Mouse (Mus musculus) spleen, postnatal 14 days (tissue): ENCODE data around the gene Rad52.

Source experiments
- DNase-seq, 2 experiments: peaks; one replicate each; pipeline ENCODE4 v3.0.0; 2021 to 2022; ENCODE audit warnings: low spot score in 2 of 2

The Rad52 gene

DNA sequence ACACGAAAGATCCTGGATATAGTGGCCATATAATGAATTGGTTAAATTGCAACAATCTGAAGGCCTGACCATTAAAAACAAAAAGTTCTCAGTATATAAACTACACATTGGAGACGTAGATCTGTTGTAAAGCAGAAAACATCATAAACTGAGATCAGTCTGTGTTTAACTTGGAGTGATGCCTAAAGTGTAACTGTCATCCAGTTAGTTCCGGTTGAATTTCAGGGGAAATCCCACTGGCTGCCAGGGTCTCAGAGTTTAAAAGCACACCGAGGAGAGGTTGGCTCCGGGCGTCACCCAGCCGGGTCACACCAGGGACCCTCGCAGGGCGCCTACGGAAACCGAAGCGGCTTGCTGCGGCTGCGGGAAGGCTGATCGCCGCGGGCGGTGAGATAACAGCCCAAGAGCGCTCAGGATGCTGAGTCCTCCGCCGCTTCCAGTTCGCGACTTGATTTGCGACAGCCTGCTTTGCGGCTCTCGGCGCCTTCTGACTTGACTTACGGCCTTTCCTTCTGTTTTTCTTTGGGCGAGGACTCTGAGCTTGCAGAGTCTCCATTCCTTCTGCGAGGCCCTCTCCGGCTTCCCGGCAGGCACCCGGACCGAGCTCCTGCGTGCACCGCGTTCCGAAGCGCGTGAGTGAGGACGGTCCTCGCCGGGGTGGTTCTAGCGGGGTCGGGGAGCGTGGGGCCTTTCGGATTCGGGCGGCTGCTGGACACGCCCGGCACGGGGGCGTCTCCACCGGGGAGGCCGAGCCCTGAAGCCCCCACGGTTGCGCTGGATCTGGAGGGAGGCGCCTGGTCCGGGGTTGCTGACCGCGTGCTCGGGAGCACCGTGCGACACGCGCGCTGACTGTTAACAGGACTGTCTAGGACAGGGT is at the start of gene Rad52:
Rad52 (plus strand) TSS at position 495 of the 877 bp plus-strand sequence.
- DNase-seq, result peak; percentile 69 to 74

DNA sequence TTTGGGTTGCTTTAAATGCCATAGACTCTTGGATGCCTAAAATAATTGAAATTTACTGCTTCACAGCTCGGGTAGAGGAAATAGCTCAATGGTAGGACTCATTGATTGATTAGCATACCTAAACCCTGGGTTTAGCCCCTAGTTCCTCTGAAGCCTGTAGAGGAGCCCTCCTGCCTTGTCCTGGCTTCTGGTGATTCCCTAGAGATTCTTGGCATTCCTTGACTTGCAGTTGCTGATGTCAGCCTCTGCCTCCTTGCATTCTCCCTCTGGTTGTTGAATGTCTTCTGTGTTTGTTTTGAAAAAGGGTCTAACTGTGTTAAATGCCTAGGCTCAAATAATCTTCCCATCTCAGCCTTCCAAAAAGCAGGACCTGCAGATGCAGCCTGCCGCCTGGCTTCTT is 48.3 kb upstream of the Rad52 start:
- no peak for DNase-seq

DNA sequence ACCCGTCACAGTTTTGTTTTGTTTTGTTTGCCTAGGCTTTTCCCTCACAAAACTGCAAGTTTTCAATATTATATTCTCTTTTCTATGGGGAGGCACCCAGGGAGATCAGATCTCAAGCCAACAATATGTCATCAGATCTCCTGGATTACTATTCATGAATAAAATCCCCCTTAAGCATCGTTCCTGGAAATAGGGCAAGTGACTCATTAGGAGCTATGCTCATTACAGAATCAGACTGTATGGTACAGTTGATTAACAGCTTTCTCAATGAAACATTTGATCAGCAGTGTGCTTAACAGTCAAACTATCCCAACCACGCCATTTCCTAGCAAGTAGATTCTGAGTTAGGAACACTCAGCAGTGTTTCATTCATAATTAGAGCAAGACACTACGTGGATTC is 47.0 kb upstream of the Rad52 start:
- DNase-seq, result no peak

DNA sequence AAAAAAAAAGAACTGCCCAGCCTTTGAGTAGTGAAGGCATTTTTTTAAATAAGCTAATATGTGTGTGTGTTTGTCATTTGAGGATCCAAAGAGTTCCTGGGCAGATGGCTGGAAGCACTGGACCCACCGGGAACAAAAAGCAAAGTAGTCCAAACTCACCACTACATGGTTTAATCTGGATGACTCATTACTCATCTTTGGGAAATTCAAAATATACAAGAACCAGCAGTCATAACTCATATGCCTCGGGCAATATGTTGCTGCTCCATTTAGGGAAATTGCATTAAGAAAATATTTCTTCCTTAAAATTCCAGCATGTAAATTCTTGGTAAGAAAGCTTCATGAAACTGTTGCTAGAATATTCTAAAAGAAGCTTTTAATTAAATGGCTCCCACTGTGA is 42.3 kb upstream of the Rad52 start:
- no peak for DNase-seq

DNA sequence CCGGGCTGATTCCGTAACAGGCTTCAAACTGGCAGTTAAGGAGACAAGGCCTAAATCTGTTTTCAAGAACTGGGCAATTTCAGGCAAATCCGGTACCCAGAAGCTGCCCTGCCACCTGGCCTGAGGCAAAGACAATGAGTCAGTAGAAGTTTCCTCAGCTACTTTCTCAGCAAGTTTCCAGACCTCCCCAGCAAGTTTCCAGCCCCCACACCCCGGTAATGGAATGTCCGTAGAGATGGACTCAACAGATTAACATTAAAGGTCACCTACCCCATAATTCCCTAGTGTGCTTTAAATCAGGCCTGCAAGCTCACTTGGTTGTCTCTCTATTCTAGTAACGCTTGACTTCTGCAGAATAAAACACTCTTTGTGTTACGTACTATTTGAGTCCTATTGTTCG is 41.0 kb upstream of the Rad52 start:
- DNase-seq, result no peak

DNA sequence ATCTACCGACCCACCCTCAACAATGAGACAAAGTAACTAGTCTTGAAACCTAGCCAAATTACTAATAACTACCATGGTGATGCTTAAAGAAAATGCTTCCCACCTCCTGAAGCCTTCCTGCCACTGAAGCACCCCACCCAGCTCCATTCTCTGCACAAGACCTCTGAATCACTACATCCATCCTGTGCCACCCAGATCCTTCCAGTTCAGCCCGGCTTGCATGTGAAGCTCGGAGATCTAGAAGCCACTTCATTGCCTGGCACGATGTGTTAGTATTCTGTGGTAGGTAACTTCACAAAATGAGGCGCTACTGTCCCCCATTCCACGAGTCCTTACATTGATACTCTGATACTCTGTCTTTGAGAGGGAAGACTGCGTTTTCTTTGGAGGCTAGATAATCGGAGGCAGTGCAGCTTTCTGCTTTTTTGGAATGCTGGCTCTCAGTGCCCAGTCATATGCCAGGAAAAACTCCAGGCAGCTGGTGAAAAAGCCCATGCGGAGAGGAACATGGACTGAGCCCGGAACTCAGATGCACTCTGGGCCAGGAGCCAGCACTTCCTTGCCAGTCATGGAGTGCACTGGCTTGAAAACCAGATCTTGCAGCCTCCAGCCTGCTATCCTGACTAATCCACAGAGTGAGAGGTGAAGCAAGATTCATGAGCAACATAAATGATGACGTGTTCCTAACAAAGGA is 38.0 kb upstream of the Rad52 start:
- DNase-seq, result no peak

DNA sequence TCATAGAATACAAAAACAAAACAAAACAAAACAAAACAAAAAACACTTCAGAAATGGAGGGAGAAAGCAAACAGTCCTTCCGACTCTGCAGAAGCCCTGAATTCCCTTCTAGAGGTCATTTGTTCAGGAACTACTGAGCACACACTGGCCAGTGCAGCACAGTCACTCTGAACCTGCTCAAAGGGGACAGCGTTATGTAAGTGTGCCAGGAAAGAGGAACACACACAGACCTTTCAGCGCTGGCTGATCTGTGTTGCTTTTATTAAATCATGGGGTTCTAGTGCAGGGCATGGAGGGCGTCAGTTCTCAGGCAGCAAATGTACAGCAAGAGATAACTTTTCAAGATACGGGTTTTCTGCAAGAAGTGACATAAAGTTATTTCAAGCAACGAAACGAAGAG is 19.3 kb upstream of the Rad52 start:
- no peak for DNase-seq

DNA sequence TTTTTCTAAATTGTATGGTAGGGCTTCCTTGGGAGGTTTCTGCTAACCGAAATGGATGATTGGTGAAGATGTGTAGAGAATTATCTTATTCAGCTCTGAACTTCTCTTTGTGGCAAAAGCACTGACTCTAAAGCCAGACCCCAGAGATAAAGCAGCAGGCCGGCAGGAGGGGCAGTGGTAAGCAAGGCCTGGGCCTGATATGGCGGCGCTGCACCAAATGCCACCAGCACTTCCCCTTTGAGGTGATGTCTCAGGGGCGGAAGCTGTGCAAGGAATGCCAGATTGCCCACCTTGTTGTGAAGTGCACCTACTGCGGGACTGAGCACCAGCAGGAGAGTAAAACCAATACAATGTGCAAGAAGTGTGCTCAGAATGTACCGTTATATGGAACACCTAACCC is 9.8 kb upstream of the Rad52 start:
- DNase-seq, result no peak

DNA sequence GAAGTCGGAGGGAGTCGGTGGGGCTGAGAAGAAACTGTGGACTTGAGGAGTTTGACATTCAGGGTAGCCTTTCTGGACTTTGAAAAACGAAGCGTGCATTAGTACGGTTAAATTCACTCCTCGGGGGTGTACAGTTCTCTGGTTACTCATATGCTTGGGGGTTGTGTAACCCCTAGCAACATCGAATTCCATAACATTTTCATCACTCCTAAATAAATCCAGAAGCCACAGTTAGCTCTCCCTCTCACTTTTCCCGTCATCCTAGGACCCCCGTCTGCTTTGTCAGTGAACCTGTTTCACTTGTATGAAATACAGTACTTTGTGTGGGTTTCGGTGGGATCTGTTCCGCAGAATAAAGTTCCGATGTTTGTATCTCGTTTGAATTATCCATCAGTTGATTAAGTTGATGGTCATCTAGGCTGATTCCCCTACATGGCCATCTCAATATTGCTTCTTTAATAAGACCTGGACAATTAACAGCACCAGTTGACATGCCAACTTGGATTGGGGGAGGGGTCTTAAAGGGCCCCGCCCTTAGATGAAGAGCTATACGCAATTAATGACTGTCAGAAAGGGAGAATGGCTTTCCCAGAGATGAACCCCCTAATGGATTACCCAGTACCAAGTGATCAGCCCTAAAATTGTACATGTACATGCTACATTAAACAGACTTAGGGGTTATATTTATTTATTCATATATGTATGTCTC is 737 bp downstream of the Rad52 start:
- no peak for DNase-seq

DNA sequence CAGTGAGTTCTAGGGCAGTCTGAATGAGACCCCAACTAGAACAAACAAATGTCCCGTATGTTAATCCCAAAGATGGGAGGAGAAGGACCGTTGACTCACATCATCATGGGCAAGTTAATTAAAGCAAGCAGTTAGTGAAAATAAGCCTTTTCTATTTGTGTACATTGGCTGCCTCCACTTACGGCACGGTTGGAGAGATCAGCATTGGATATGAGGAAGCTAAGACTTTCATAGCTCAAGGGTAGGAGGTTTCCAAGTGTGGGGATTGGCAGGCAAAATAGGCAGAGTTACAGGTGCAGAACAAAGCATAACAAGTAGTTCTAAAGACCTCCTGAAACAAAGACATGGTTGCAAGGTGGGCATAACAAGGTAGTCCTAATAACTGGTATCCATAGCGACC is 3.0 kb downstream of the Rad52 start:
- DNase-seq, result no peak

DNA sequence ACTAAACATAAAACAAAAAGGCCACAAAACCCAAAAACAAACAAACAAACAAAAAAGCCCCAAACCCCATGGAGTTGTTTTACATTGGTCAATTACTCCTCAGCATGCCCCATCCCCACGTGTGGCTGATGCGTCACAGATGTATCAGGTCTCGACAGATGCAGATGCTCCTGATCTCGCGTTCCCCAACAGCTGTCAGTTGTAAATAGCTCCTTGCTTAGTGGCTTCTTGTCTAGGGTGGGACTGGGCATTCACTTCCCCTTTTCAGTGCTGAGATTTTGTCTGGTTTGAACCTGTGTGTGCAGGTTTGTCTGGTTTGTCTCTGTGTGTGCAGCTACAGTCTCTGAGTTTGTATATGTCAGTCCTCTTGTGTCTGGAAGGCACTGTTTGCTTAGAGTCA is 9.5 kb downstream of the Rad52 start:
- no peak for DNase-seq

DNA sequence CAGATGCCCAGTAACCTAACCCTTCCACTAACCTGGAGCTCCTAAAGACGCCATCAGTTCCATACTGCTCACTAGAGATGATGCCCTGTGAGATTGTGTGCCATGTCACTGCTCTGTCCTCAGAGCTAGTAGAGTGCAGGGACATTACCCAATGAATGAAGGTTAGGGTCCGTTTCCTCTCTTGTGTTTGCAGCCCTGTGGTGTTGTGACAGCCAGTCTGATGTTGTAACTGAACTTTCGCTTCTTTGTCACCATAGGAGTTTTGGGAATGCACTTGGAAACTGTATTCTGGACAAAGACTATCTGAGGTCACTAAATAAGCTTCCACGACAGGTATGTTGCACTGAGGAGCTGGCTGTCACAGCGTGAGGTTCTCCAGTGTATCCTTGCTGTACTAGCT is 13.2 kb downstream of the Rad52 start:
- DNase-seq, result no peak

DNA sequence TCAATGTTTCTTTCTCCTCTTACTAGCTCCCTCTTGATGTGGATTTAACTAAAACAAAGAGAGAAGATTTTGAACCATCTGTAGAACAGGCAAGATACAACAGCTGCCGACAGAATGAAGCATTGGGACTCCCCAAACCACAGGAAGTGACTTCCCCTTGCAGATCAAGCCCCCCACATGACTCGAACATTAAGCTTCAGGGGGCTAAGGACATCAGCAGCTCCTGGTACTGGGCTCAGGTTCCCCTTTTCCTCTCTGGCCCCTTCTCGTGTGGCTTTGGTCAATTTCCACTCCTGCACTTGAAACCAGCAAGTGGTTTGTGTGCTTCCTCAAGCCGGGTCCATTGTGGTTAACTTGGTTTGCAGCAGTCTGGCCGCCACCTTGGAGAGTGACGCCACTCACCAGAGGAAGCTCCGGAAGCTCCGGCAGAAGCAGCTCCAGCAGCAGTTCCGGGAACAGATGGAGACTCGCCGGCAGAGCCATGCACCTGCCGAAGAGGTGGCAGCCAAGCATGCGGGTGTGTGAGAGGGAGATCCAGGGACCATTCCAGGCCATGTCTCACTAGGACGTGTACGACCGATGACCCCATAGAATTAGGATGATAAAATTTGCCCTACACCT is 16.2 kb downstream of the Rad52 start:
- DNase-seq, result peak in 1 of 2 experiments; percentile 8

DNA sequence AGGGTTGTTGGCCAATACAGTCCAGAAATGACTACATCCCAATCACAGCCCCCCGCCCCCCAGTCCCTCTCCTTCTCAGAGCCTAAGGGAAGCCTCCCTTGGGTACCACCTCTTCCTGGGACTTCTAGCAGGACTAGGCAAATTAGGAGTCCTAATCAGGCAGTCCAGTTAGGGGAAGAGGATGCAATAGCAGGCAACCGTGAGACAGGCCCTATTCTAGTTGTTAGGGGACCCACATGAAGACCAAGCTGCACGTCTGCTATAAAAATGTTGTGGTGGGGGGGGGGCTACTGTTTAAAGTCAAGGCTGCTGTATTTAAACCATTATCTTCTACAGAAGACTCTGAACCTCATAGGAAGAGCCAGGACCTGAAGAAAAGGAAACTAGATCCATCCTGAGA is 19.6 kb downstream of the Rad52 start:
- DNase-seq, result no peak

DNA sequence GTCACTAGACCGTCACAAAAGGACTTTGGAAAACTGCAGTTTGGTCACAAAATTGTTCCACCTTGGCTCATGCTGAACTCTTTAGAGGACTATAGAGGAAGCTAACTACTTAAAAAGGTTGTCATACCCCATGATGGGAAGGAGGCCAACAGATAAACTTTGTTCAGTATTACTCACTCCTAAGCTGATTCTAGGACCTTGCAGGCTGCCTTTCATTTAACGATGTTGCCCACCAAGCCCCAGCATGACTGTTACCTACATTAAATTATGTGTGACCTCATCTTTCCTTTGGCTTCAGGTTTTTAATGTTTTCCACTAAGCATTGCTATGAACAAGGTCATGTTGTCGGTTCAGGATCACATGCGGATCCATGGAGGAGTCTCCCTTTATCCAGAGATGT is 20.0 kb downstream of the Rad52 start:
- no peak for DNase-seq

DNA sequence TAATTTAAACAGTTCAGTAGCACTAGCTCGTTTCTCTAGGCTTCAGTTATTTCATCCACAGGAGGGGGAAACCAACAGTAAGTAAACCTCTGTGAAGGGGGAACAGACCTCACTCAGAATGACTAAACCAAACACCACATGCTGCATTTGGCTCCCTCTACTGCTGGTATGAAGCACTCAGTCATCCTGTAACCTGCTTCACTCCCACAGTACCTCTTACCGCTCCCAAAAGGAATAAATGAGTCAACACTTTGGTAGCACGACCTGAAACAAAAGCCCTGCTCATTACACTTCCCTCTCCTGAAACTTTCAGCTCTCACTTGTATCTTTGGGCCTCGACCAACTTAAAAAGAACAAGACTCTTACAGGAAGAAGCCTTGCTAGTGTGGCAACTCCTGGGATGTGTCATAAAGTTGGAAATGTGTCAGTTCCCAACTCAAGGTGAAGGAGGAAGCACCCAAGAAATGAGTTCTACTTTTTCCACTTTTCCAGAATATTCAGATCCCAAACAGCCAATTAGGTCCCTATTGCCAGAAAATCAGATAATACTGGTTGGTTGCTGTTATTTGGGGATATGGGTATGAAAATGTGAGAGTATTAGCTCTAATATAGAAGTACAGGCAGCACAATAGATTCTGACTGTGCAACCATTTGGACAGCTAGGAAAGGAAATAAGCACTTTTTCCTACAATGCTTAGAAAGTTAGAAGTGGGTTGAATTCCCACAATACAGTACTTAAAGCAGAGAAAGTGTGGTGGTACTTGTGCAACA is 21.9 kb downstream of the Rad52 start:
- no peak for DNase-seq
